Mouse (Mus musculus): ENCODE data around the gene Prr5. TPM values are rescaled to one million over a fixed set of nuclear protein-coding genes. Genes with fewer than 3 reads are reported as not detected.

Prr5 gene
- polyA plus RNA-seq, 1 experiment from 2014 or later, result 20.3 TPM

GRCm38 (mm10) chr15:84664542-84665460 is 4.6 kb upstream of the Prr5 start:
- ATAC-seq (ENCODE audit: low FRiP score, low TSS enrichment) (no peak), DNase-seq (ENCODE audit: low spot score) (no peak)
- H3K9ac ChIP-seq (ENCODE audit: low read length), result no peak overlapping the region
- H3K27ac ChIP-seq (replicated peaks), result no peak overlapping the region
- H3K9me3 ChIP-seq (ENCODE audit: control insufficient read depth, low read length), result no peaks in the 10 kb centered on the region
- 49% methylated on average over 16 of the region's 16 CpGs for WGBS
- TF ChIP-seq EP300 (optimal IDR thresholded peaks at IDR 0.05) (no peak), CTCF (IDR thresholded peaks at IDR 0.05; ENCODE audit: low read depth) (no peak)
- H3K4me3 ChIP-seq (ENCODE audit: low read depth, low read length), result no peak overlapping the region
- H3K4me1 ChIP-seq (replicated peaks; ENCODE audit: control insufficient read depth, insufficient read depth), result no peaks in the 10 kb centered on the region
- H3K36me3 ChIP-seq (ENCODE audit: control insufficient read depth, insufficient read depth, low read length), result no peaks in the 10 kb centered on the region
- H3K4me2 ChIP-seq (replicated peaks; ENCODE audit: low read depth), result no peak overlapping the region
- H3K27me3 ChIP-seq (ENCODE audit: control insufficient read depth, insufficient read depth, low read length), result peaks cover 2% of the 10 kb centered on the region; the same call in 1 of the 2 replicates

DNA sequence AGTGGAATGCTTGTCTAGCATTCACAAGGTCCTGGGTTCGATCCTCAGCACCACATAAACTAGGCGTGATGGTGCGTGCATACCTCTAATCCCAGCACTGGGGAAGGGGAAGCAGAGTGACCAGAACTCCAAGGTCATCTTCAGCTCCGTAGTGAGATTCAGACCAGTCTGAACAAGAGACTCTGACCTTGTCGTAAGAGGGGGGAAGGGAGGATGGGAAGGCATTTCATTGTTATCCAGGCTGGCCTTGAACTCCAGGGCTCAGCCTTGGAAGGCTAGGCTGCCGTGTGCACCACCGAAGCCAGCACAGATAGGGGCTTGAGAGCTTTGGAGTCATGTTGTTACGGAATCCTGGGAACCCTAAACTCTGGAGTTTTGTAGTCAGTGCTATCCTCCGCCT is 3.8 kb upstream of the Prr5 start:
- Histone ChIP-seq H3K36me3 (ENCODE audit: control insufficient read depth, insufficient read depth, low read length) (no peaks in the 10 kb centered on the region), H3K4me3 (ENCODE audit: low read depth, low read length) (no peak overlapping the region), H3K27ac (replicated peaks) (no peak overlapping the region), H3K4me2 (replicated peaks; ENCODE audit: low read depth) (no peak overlapping the region), H3K27me3 (ENCODE audit: control insufficient read depth, insufficient read depth, low read length) (peaks cover 2% of the 10 kb centered on the region; the same call in 1 of the 2 replicates), H3K4me1 (replicated peaks; ENCODE audit: control insufficient read depth, insufficient read depth) (no peaks in the 10 kb centered on the region), H3K9ac (ENCODE audit: low read length) (no peak overlapping the region), H3K9me3 (ENCODE audit: control insufficient read depth, low read length) (no peaks in the 10 kb centered on the region)
- ATAC-seq (ENCODE audit: low FRiP score, low TSS enrichment), result no peak
- 77% methylated on average over 9 of the region's 9 CpGs for WGBS
- no peak for TF ChIP-seq EP300 (optimal IDR thresholded peaks at IDR 0.05)
- no peak for TF ChIP-seq CTCF (IDR thresholded peaks at IDR 0.05; ENCODE audit: low read depth)
- DNase-seq (ENCODE audit: low spot score), result no peak

DNA sequence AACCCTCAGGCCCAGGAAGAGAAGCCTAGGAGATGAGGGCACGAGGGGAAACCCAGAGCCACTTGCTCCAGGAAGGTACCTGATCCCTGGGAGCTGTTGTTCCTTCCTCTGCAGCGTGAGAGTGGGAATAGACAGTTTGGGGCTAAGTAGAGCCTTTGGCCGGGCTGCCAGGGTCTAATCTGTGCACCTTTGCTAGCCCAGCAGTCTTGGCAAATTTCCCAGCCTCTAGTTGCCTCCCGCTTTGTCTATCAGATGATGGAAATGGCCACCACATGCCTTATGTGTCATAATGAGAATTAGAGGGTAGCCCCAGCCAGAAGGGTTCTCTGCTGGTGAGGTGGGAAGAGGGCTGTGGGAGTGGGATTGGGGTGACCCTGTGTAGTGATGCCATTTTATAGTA is 3.4 kb upstream of the Prr5 start:
- Histone ChIP-seq H3K4me2 (replicated peaks; ENCODE audit: low read depth) (no peak overlapping the region), H3K4me1 (replicated peaks; ENCODE audit: control insufficient read depth, insufficient read depth) (no peaks in the 10 kb centered on the region), H3K4me3 (ENCODE audit: low read depth, low read length) (no peak overlapping the region), H3K9me3 (ENCODE audit: control insufficient read depth, low read length) (no peaks in the 10 kb centered on the region), H3K27ac (replicated peaks) (no peak overlapping the region), H3K27me3 (ENCODE audit: control insufficient read depth, insufficient read depth, low read length) (peaks cover 2% of the 10 kb centered on the region; the same call in 1 of the 2 replicates), H3K36me3 (ENCODE audit: control insufficient read depth, insufficient read depth, low read length) (no peaks in the 10 kb centered on the region), H3K9ac (ENCODE audit: low read length) (no peak overlapping the region)
- DNase-seq (ENCODE audit: low spot score) (no peak), ATAC-seq (ENCODE audit: low FRiP score, low TSS enrichment) (no peak)
- WGBS, result 59% methylated on average over 4 of the region's 4 CpGs
- TF ChIP-seq CTCF (IDR thresholded peaks at IDR 0.05; ENCODE audit: low read depth), result no peak
- no peak for TF ChIP-seq EP300 (optimal IDR thresholded peaks at IDR 0.05)

DNA sequence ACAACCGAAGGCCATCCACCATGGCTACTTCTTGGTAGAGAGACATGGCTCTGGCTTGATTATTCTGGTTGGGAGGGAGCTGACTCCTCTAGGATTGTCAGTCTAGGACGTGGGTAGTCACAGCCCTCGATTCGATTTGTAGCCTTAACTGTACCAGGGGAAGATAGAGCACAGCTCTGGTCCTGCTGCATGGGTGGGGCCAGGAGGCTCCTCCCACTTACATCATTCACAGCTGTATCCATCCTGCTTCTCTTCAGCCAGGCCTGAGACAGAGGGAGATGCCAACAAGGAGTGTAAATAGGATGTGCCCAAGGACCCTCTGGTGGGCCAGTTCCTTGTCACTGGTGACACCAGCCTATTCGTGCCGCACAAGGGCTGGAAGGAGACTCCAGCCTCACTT is 1.8 kb upstream of the Prr5 start:
- no peak overlapping the region for H3K9ac ChIP-seq (ENCODE audit: low read length)
- no peak overlapping the region for H3K27ac ChIP-seq (replicated peaks)
- no peak overlapping the region for H3K4me2 ChIP-seq (replicated peaks; ENCODE audit: low read depth)
- H3K4me1 ChIP-seq (replicated peaks; ENCODE audit: control insufficient read depth, insufficient read depth), result peaks cover 4% of the 10 kb centered on the region; the same call in 1 of the 2 replicates
- ATAC-seq (ENCODE audit: low FRiP score, low TSS enrichment) (no peak), DNase-seq (ENCODE audit: low spot score) (no peak)
- H3K4me3 ChIP-seq (ENCODE audit: low read depth, low read length), result no peak overlapping the region
- H3K27me3 ChIP-seq (ENCODE audit: control insufficient read depth, insufficient read depth, low read length), result peaks cover 2% of the 10 kb centered on the region; the same call in 1 of the 2 replicates
- no peak for TF ChIP-seq EP300 (optimal IDR thresholded peaks at IDR 0.05)
- no peak for TF ChIP-seq CTCF (IDR thresholded peaks at IDR 0.05; ENCODE audit: low read depth)
- no peaks in the 10 kb centered on the region for H3K36me3 ChIP-seq (ENCODE audit: control insufficient read depth, insufficient read depth, low read length)
- 63% methylated on average over 6 of the region's 6 CpGs for WGBS
- no peaks in the 10 kb centered on the region for H3K9me3 ChIP-seq (ENCODE audit: control insufficient read depth, low read length)

DNA sequence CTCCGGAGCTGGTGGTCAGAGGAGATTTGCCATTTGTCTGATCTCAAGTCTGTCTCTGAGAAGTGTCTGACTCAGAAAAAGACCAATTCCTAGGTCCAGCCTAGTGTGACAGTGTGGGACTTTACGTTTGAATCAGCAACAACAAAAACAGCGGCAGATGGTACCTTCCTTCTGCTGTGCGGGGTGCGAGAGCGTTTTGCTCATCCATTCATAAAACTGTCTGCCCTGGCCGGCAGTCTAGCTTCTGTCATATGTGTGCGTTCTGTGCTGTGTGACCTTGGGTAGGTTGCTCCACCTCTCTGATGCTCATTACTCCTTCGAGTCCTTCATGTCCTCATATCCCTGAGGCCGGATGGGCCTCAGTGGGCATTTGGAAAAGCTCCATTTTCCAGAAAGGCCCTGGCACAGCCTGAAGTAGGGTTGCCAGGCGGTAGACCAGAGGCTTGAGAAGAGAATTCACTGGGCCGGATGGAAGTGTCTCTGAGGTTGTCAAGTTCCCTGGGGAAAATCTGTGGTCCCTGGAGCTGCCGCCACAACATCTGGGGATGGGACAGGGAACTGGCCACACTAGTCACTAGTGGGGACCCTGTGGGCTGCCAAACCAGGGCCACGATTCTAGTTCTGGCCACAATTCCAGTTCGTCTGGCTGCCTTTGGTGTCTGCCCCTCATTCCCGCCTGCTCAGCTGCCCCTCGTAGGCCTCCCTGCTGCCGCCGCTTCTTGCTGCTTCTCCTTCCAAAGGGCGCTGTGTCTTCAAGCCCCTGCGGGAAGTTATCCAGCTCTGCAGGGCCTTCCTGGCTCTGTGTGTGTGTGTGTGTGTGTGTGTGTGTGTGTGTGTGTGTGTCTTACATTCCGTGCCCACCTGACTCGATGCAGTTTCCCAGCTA is 594 bp downstream of the Prr5 start:
- DNase-seq (ENCODE audit: low spot score), result no peak
- Histone ChIP-seq H3K27ac (replicated peaks) (no peak overlapping the region), H3K9me3 (ENCODE audit: control insufficient read depth, low read length) (no peaks in the 10 kb centered on the region), H3K27me3 (ENCODE audit: control insufficient read depth, insufficient read depth, low read length) (no peaks in the 10 kb centered on the region), H3K4me1 (replicated peaks; ENCODE audit: control insufficient read depth, insufficient read depth) (peaks cover 4% of the 10 kb centered on the region; the same call in 1 of the 2 replicates), H3K36me3 (ENCODE audit: control insufficient read depth, insufficient read depth, low read length) (no peaks in the 10 kb centered on the region), H3K9ac (ENCODE audit: low read length) (no peak overlapping the region), H3K4me3 (ENCODE audit: low read depth, low read length) (no peak overlapping the region), H3K4me2 (replicated peaks; ENCODE audit: low read depth) (no peak overlapping the region)
- WGBS, result 75% methylated on average over 23 of the region's 23 CpGs
- no peak for ATAC-seq (ENCODE audit: low FRiP score, low TSS enrichment)
- TF ChIP-seq EP300 (optimal IDR thresholded peaks at IDR 0.05) (no peak), CTCF (IDR thresholded peaks at IDR 0.05; ENCODE audit: low read depth) (no peak)
